Mouse (Mus musculus) CD4-positive naive resting alpha-beta T cell, adult 76 days (primary cell): ENCODE results near the gene Tmem25. TPM values are rescaled to one million over a fixed set of nuclear protein-coding genes. Genes with fewer than 3 reads are reported as not detected.

Experiments
- total RNA-seq: library from RNA; stranded (reverse); gene quantifications from one replicate; pipeline ENCODE4 v1.2.4, GENCODE M21; 2023

Gene Tmem25
- total RNA-seq: 1.6 TPM

DNA sequence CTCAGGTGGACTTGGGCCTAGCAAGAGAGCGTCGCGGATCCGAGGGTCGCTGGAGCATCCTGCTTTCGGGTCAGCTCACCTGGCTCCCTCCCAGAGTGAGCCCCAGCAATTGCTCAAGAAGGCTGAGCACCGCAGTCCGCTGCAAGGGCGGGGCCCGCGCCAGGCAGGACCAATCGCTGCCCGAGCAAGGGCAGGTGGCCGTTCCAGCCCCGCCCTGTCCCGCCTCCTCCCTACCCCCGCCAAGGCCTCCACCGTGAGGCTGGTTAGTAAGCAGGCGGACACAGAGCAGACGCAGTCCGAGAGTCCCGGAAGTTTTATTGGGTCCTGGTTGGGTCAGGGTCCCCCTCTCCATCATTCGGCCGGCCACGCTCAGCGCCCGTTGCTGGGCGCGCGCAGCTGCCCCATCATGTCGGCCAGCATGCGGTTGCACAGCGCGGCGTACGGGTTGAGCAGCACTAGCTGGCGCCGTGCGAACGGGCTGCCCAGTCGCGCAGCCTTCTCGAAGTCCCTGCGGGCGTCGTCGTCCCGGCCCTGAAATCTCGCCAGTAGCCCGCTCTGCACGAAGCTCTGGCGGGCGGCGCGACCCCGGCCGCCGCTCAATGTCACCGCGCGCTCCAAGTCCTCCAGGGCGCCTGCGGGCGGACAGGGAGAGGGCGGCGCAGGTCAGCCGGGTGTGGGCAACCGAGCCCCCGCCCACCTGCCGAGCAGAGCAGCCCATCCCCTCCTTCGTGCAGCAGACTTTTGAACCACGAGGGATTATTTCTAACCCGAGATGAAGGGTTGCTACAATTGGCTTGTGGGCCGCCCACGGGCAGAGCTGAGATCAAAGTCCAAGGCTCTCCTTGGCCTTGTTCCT is at the start of gene Tmem25:
Gene Tmem25 (minus strand): TSS at position 206 of the 856 bp plus-strand sequence.

DNA sequence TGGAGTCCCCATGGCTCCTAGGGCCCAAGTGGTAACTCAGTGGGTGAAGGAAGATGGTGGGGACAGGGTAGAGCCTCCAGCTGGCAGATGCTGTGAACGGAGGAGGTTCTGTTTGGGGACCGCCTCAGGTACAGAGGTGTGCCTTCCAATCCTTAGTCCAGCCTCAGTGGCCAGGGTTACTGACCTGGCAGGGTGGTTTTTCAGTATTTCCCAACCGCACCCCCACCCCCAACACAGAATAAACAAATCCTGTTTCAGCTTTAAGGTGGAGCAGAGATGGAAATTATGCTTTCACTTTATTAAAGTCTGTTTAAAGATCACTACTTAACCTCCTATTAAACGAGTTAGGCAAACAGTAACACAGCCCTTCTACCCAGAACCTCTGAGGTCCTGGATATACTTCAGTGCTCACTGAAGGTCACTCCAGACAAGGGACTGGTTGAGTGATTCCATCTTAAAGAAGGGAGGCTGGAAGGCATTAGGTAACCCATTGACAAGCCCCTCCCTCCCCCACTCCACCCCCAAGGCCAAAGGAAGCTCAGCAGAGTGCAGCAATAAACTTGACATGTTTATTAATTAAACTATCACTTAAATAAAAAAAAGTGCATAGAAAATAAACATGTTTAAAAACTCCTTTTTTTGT is 3.8 kb upstream of the Tmem25 start, which contains the start of gene Ttc36:
Gene Ttc36 (minus strand): TSS at position 265 of the 643 bp plus-strand sequence.

DNA sequence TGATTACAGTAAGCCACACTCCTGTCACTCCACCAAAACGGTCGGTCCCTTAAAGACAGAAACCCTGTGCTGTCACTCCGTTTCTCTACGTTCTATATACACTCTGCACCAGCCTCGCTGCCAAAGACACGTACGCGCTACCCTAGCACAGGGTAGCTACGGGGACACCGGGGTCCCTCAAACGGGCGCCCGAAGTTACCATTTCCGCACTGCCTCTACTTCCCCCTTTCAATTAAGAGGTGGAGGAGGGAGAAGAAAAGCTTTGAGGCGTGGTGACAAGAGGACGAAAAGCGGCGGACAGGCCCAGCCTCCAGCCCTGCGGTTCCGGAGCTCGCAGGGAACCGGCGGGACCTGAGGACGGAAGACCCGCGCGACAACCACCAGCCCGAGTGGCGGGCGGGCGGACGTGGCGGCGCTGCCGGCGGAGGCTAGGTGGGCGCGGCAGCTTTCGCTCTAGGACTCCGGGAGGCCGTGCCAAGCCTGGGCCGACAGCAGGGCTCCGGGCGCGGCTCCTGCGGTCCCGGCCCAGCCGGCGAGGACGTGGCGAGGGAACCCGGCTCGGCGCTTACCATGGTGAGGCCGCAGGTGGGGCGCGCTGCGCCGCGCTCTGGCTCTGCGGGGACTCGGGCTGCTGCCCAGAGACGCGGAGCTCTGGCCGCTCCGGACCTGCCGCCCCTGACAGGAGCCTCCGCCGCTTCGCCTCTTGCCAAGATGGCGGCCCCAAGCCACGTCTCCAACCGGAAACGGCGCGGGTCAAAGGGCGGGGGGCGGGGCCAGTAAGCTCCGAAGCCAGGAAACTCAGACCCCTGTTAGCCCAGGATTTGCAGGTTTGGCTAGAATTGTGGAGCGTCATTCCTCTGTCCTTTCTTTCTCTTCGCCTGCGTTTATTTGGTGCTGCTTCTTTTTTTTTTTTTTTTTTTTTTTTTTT is 31.7 kb downstream of the Tmem25 start, which contains the start of the genes Arcn1 and Ift46:
Gene Arcn1 (minus strand): TSS at position 745 of the 928 bp plus-strand sequence.
Gene Ift46 (plus strand): TSS at position 808 of the 928 bp plus-strand sequence.

Other genes starting within 250 kb of the Tmem25 start
- 26.2 TPM for gene Cxcr5, start 237.4 kb downstream of the Tmem25 start, total RNA-seq
- 258 TPM for gene Ddx6, start 194.4 kb downstream of the Tmem25 start, total RNA-seq
- not detected for gene Treh, start 126.1 kb downstream of the Tmem25 start, total RNA-seq
- 1.8 TPM for gene Phldb1, start 64.1 kb downstream of the Tmem25 start, total RNA-seq
- 145 TPM for gene Arcn1, start 31.5 kb downstream of the Tmem25 start, total RNA-seq
- 61.6 TPM for gene Ift46, start 31.4 kb downstream of the Tmem25 start, total RNA-seq
- gene Ttc36, start 3.8 kb upstream of the Tmem25 start, total RNA-seq: 2.9 TPM
- gene Kmt2a, start 82.0 kb upstream of the Tmem25 start, total RNA-seq: 152 TPM
- gene Atp5l, start 121.4 kb upstream of the Tmem25 start, total RNA-seq: 136 TPM
- gene Ube4a, start 166.3 kb upstream of the Tmem25 start, total RNA-seq: 94.2 TPM
- gene Cd3g, start 181.1 kb upstream of the Tmem25 start, total RNA-seq: 393 TPM
- gene Cd3d, start 182.5 kb upstream of the Tmem25 start, total RNA-seq: 357 TPM
- gene Cd3e, start 210.3 kb upstream of the Tmem25 start, total RNA-seq: 690 TPM
- gene Mpzl2, start 240.5 kb upstream of the Tmem25 start, total RNA-seq: 0.26 TPM